Mouse (Mus musculus) brain, embryonic 14.5 days (tissue): ENCODE measurements around the gene P4ha2.

ENCODE experiments used
- CTCF ChIP-seq: fragments of 200-500 bp; IDR thresholded peaks from 2 replicates; pipeline ENCODE4 v1.5.1; 2012; ENCODE audit warnings: inconsistent platforms, mild to moderate bottlenecking, moderate library complexity, borderline replicate concordance; ENCODE audit not compliant: insufficient read depth, insufficient read length; ENCODE audit errors: extremely low read depth
- POLR2A ChIP-seq: fragments of 200-500 bp; IDR thresholded peaks from 2 replicates; pipeline ENCODE4 v1.6.1; 2012; ENCODE audit warnings: mild to moderate bottlenecking, inconsistent platforms, borderline replicate concordance; ENCODE audit not compliant: poor library complexity, insufficient read depth, insufficient read length, severe bottlenecking; ENCODE audit errors: extremely low read depth

DNA sequence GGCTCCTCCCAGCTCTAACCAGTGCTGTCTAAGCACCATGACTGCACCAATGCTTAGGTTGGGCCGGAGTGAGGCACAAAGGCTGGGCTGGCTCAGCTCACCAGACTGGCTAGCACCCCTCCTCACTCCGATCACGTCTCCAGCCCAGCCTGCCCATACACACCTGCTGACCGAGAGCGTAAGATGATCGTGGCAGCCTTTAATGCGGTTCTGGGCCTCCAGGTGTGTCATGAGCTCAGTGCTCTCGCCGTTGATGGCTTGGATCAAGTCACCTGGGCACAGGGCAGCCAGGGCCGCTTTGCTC is 36.5 kb upstream of the P4ha2 start:
- TF ChIP-seq CTCF = no peak
- no peak for TF ChIP-seq POLR2A
